Mouse (Mus musculus) layer of hippocampus, postnatal 36 days (tissue): ENCODE results near the gene Pkn2. TPM values are rescaled to one million over a fixed set of nuclear protein-coding genes. Genes with fewer than 3 reads are reported as not detected.

Experiments used
- DNase-seq, 2 experiments: peaks; one replicate each; pipeline ENCODE4 v3.0.0; 2022
- total RNA-seq, 2 experiments: library from RNA; stranded (reverse); gene quantifications; 2 replicates each; pipeline ENCODE4 v1.2.3; 2021

Pkn2 gene
- total RNA-seq, 2 experiments from 2014 or later: 30.5 to 36.9 TPM

- no peak for DNase-seq
These were observed 48.9 kb downstream of the Pkn2 start for GRCm38 (mm10) chr3:142832910-142833309.

DNA sequence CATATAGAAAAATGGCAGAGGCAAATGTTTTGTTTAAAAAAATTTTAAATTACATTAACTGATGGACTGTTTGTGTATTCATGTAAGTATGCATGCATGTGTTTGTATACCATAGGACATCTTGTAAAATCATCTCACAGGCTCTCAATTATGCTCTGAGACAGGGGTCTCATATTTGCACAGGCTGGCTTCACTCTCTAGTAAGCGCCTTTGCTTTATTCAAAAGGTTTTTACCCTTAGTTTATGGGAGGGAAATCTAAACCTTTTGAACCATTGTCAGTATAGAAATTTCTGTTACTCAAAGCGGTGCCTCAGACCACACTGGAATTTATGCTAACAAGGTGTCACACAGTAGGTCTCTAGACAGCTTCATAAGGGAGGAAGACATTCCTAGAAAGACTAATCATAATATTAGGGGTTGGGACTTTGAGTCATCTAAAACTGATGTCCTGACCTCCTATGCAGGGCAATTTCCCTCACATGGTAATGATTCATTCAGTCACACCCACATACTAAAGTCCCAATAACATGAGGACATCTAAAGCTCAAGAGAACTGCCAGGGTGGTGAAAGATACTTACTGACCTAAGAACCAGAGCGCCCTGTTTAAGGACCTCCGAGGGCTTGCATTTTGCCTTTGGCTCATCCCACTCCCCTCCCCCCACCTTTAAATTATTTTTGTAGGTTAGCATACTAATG is 55.2 kb downstream of the Pkn2 start:
- DNase-seq: no peak

GRCm38 (mm10) chr3:142823606-142824005 is 58.2 kb downstream of the Pkn2 start:
- no peak for DNase-seq

GRCm38 (mm10) chr3:142817506-142817905 is 64.3 kb downstream of the Pkn2 start:
- no peak for DNase-seq

GRCm38 (mm10) chr3:142811582-142811981 is 70.2 kb downstream of the Pkn2 start:
- DNase-seq: no peak

- no peak for DNase-seq
These were observed 86.2 kb downstream of the Pkn2 start for GRCm38 (mm10) chr3:142795587-142795986.

GRCm38 (mm10) chr3:142786423-142787072 is 95.3 kb downstream of the Pkn2 start:
- no peak for DNase-seq

DNA sequence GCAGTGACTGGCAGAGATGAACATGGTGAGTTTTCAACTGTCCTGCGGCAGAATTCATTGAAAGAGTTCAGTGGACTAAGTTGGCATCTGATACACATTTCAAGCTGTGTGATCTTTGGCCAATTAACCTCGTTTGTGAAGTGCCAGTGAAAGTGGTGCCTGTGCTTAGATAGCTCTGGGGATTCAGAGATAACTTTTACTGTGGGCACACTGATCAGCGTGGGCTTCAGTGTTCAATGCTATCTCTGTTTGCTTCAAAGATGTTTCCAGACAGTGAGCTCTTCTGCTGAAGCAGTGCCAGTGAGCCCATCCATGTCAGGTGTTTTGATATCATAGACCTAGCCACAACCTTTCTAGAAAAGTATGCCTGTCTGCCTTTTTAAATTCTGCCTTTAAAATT is 104.6 kb downstream of the Pkn2 start:
- no peak for DNase-seq

DNA sequence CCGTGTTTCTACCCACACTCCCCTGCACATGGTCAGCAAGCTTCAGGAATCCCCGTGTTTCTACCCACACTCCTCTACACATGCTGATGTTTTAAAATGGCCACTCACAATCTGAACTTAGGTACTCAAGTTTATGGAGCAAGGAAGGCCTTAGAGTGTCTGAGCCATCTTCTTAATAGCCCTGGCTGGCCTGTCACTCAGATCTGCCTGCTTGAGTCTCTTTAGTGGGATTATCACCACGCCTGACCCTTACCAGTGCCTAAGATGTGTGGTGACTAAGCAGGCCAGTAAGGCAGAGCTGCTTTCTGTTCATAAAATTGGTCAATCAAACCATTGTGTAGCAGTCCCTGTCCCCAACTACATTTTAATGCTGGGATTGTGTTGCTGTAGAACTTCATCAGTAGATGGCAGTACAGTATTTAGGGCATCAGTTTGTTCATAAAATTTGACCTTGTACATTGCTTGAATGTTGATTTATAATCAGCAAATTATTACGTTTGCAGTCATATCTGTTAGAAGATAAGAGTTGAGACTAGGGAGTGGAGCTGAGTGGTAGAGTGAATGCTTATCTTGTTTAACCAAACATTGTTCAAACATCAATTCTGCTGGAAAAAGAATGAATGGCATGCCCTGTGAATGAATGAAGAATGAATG is 108.1 kb downstream of the Pkn2 start:
- no peak for DNase-seq

DNA sequence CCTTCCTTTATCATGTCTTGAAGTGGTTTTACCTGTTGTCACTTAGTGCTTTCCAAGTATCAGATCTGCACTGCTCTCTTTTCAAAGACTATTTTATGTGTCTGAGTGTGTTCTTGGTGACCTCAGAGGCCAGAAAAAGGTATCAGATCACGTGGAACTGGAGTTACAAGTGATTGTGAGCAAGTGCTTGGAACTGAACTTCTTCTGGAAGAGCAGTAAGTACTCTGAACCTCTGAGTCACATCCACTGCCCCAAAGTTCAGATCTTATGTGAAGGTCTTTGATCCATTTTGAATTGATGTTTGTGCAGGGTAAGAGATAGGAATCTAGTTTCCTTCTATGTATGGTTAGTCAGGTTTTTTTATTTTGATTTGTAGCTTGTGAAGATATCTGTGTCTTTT is 111.3 kb downstream of the Pkn2 start:
- no peak for DNase-seq

DNA sequence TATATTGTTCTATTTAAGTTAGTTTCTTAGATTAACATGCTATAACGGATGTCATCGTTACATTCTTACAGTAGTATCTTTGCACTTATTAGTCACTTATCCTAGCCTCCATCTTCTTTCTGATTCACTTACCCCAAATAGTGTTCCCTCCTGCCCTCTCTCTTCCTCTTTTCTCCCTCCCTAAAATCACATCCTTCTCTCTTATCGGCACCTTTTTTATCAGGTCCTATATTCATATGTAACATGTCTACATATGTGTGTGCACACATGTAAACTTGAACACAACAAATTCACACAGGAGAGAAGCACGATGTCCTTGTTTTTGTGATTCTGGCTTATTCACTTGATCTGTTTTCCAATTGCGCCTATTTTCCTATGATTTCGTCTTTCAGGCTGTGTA is 113.3 kb downstream of the Pkn2 start:
- no peak for DNase-seq

DNA sequence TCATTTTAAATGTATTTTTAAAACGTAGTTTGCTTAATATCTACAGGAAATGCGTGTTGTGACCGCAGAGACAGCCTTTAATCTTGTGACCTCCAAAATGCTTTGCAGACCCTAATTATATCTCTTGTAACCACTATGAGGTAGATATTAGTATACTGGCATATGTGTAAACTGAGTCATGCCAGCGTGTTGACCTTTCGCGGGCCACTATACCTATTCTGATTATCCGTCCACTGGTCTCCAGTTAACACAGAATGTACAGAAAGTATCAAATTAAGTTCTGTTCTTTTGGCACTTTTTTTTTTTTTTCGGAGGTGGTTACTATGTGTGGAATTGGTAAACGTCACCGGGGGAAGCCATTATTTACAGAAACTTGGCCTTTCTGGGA is 116.0 kb downstream of the Pkn2 start:
- no peak for DNase-seq

DNA sequence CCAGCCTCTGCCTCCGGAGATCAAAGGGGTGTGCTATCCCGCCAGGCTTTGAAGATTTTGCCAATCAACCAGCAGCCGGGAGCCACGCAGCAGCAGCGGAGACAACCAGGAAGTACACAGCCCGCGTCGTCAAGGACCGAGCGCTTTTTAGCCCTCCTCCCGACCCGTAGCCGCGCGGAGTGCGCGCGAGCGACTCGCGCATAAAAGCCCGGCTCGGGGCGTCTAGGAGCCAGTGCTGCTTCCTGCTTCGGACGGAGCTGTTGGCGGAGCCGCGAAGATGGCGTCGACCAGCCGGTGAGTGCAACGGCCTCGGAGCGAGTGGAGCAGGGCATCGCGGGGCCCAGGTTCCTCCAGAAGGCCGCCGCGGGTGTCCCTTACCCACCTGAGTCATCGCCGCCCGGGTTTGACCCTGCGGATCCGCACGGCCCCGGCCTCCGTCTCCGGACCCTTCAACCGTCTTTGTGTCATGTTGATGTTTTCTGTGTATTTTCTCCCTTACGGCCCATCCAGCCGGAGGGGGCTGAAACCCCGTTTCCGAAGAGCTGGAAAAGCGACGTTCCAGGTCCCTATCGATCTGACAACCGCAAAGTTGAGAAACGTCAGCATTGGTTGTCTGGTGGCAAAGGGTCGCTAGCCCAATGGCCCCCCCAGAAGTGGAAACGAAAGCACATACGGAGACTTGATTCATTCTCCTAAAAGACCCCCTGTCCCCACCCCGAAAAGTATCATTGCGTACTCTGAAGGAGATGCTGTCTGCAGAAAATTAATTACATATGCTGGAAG is 116.6 kb downstream of the Pkn2 start, which contains the start of gene Gtf2b:
Gene Gtf2b (plus strand): TSS at position 51 of the 783 bp plus-strand sequence.
- DNase-seq: peak; percentile 88

- DNase-seq: no peak
These were observed 121.4 kb downstream of the Pkn2 start for GRCm38 (mm10) chr3:142760356-142760755.

DNA sequence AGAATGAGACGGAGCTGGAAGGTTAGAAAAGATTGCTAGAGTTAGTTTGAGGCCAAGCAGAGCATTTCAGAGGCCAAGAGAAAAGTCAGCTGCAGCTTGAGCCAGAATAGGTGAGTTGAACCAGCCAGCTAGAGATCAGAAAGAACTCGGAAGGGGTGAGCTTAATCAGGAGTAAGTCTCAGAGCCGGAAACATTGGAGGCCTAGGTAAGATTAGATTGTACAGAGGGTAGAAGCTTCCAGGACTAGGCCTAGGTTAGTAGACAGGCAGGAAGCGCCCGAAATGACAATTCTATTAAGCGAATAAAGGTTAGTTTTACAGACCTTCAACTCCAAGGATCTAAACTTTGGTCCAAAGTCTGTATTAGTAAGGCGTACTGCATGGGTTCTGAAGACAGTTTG is 123.2 kb downstream of the Pkn2 start:
- no peak for DNase-seq

GRCm38 (mm10) chr3:142757841-142758240 is 124.0 kb downstream of the Pkn2 start:
- no peak for DNase-seq

DNA sequence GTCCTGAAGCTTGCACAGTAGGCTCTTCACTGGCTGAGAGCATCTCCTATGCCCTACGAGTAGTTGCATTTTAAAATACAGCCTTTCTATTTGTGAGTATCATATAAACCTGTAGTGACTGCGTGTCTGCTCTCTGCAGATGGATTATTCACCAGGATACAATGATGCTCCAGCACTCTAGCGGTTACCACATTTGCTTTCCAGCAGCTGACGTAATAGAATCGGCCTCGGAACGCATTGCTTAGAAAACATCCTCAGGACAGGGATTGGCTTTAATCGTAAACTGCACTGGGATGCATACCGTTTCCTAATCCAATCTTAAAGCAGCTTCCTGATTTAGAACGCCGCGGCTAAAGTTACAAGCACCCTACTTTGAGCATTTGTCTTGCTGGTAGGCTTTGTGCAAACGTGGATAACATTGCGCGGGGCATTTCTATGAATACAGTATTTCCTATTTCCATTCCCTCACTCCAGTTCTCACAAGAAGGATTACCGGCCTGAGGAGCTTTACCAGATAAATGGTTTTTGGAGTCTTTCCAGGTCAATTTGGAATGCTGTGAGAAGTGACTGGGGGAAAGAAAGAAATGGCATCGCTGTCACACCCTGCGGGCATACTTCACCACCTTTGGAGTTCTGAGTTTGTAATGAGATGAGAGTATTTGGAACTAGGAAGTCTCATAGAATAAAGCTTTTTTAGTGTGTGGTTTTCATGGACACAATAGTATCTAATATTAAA is 126.5 kb downstream of the Pkn2 start:
- DNase-seq: no peak

- DNase-seq: no peak
These were observed 132.7 kb downstream of the Pkn2 start for GRCm38 (mm10) chr3:142749131-142749530.

DNA sequence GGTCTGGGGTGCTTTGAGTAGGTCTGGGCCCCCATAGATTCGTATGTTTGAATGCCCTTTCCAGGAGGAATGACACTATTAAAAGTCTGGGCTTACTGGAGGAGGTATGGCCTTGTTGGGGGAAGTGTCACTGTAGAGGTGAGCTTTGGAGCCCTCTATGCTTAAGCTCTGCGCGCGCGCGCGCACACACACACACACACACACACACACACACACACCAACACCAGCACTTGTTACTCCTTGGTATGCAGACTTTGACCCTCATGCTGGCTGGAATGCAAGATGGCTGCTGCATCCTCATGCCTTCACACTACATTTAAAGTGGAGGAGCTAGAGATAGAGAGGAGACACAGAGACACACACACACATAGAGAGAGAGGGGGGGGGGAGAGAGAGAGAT is 134.1 kb downstream of the Pkn2 start:
- DNase-seq: no peak

GRCm38 (mm10) chr3:142745076-142745475 is 136.7 kb downstream of the Pkn2 start:
- no peak for DNase-seq

DNA sequence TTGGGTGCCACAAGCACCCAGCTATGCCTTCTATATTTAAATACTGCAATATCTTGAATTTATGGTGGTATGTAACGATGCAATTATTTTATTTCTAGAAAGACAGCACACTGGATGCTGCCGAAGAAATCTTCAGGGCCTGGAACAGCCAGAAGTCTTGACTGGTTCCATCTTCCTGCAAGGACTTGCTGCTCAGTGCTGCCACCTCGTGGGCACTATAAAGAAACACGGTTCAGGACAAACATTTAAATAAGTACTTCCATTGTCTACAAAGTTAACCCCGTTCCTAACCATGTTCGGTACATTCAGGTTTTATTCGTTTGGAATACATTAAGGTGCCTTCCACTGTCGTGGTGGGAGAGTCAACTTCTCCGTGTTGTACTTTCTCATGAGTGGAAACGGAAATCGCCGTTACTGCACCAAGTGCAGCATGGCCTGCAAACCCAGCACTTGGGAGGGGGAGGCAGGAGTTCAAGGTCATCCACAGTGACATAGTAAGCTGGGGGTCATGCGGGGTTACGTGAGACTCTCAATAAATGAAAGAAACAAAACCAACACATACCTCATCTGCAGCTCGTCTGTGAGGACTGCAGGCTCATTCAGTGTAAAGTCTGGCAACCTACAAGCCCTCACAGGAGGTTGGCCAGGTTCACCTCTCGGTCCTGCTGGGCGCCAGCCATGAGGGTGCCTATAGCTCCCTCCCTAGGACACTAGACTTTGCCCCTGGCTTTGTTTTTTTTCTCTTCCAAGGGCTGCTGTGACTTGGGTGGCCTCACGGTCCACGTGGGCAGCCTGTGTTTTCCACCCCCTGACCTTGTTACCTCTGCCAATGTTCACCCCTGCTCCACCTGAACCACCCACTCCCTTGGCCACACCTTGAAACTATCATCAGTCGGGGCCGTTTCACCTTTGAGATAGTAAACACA is 137.6 kb downstream of the Pkn2 start:
- DNase-seq: no peak
